ENCODE assay signal across 8 mouse cellular contexts in the genomic region with DNA sequence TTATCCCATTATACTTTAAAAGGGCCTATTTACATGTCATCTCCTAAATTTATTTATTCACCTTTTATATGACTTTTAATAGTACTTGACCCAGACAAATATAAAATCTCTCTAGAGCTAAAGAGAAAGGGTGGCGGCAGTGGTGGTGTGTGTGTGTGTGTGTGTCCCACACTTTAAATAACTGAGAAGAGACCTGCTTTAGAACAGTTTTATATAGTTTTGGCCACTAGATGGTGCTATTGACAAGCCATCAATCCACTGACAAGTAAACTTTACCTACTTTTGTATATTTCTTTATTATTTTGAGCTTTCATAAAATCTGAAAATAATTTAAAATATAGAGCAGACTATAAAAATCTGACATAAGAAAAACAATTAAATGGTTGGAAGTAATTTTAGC. TPM values are rescaled to one million over a fixed set of nuclear protein-coding genes. Genes with fewer than 3 reads are reported as not detected.
A peak's percentile ranks its signal among the peaks of the same experiment; 100 is the strongest.
DNase-seq lines count a peak whose midpoint lies in the region; ATAC-seq and TF ChIP-seq lines count a peak whose summit lies in the region.

No protein-coding gene starts in this region.

- TF ChIP-seq POLR2A in liver, adult 2 months (IDR thresholded peaks at IDR 0.05; ENCODE audit: extremely low read depth, insufficient read depth, low read length) = no peak

- H3K4me3 ChIP-seq in liver, adult 2 months (ENCODE audit: insufficient read depth, low read depth, low read length) = no peak overlapping the region
- no peak overlapping the region for H3K4me3 ChIP-seq in liver, embryonic 11.5 days (ENCODE audit: low read depth, low read length)

- 0 out of 2 replicates have a peak, but pooled peaks have one; percentile 18 for TF ChIP-seq CTCF in liver, adult 2 months (IDR thresholded peaks at IDR 0.05; ENCODE audit: low read depth, low read length)

- no peak overlapping the region for H3K27ac ChIP-seq in liver, adult 2 months (replicated peaks; ENCODE audit: insufficient read depth, low read depth, low read length)
- no peak overlapping the region for H3K27ac ChIP-seq in liver, embryonic 11.5 days (ENCODE audit: low read depth, low read length)

- H3K27me3 ChIP-seq in liver, adult 2 months (ENCODE audit: control insufficient read depth, insufficient read depth, low read length) = no peaks in the 10 kb centered on the region
- no peaks in the 10 kb centered on the region for H3K27me3 ChIP-seq in liver, embryonic 11.5 days (replicated peaks; ENCODE audit: control insufficient read depth, insufficient read depth, low read length)

- WGBS in liver, adult 2 months = 15% methylated on average over 1 of the region's 1 CpGs
- WGBS in liver, embryonic 11.5 days = 23% methylated on average over 1 of the region's 1 CpGs

- no peak for ATAC-seq in liver, embryonic 11.5 days (replicated peaks; ENCODE audit: low FRiP score)
- ATAC-seq in megakaryocyte progenitor cell, adult 5-6 weeks (replicated peaks; ENCODE audit: poor library complexity) = peak; percentile 64

- no peaks in the 10 kb centered on the region; the same call in 1 of the 2 replicates for H3K79me2 ChIP-seq in liver, adult 2 months (ENCODE audit: control insufficient read depth, insufficient read depth, low read length)

- H3K36me3 ChIP-seq in liver, adult 2 months (ENCODE audit: control insufficient read depth, insufficient read depth, low read length) = peaks cover 9% of the 10 kb centered on the region
- no peaks in the 10 kb centered on the region; the same call in 1 of the 2 replicates for H3K36me3 ChIP-seq in liver, embryonic 11.5 days (ENCODE audit: control insufficient read depth, insufficient read depth, low read length)

- no peak overlapping the region for H3K4me2 ChIP-seq in liver, embryonic 11.5 days

- peak; percentile 43 to 76 for DNase-seq in cerebellum, postnatal 10 days
- DNase-seq in cerebellum, adult 11 months = no peak
- DNase-seq in liver, adult 2 months (ENCODE audit: extremely low read depth, low read depth, low spot score) = peak; percentile 68
- DNase-seq in liver, embryonic 11.5 days (ENCODE audit: low spot score) = no peak
- DNase-seq in embryo, embryonic 11 days = peak; percentile 70
- no peak for DNase-seq in spleen, postnatal 4 days (ENCODE audit: low spot score in 2 of 2)
- no peak for DNase-seq in urinary bladder, postnatal 4 days (ENCODE audit: low spot score in 2 of 2)

- no peak overlapping the region for H3K9ac ChIP-seq in liver, adult 2 months (ENCODE audit: low read depth, low read length)
- no peak overlapping the region for H3K9ac ChIP-seq in liver, embryonic 11.5 days (ENCODE audit: low read depth, low read length)

- peaks cover 4% of the 10 kb centered on the region; the same call in 1 of the 2 replicates for H3K4me1 ChIP-seq in liver, adult 2 months (ENCODE audit: control insufficient read depth, insufficient read depth, low read length)
- H3K4me1 ChIP-seq in liver, embryonic 11.5 days (replicated peaks; ENCODE audit: control insufficient read depth, insufficient read depth, low read length) = peaks cover 21% of the 10 kb centered on the region

- H3K9me3 ChIP-seq in liver, embryonic 11.5 days (ENCODE audit: control insufficient read depth, low read length) = no peaks in the 10 kb centered on the region

RNA-seq across cellular contexts. Expression of gene Nars2, which starts 19.1 kb away (rescaled TPM):
- total RNA-seq in liver, adult 2 months (2014; rRNA removed) = 17.3 and 18.0 TPM in 2 replicates
- polyA plus RNA-seq in liver, adult 2 months (2012; rRNA removed) = 6.2 and 6.9 TPM in 2 replicates
- polyA plus RNA-seq in liver, embryonic 11.5 days (2014; fragmentation: Nextera tagmentation; extraction: Ambion mirVana) = 31.2 and 37.6 TPM in 2 replicates
- 12.1 and 12.8 TPM in 2 replicates for total RNA-seq in megakaryocyte progenitor cell, adult 5-6 weeks (2015)
- 8.4 and 13.5 TPM in 2 replicates for total RNA-seq in megakaryocyte progenitor cell, adult 5-6 weeks (2017)

Comparison
In these comparisons a context has a peak if more than half of its experiments do, and no peak if none do; other contexts are left out.
1. DNase-seq: peak in cerebellum, postnatal 10 days (2 of 2), liver, adult 2 months (single experiment) and embryo, embryonic 11 days (single experiment); none in cerebellum, adult 11 months (single experiment), liver, embryonic 11.5 days (single experiment), spleen, postnatal 4 days (0 of 2) and urinary bladder, postnatal 4 days (0 of 2).